Mouse (Mus musculus): ENCODE data around the gene Dph3.

DNA sequence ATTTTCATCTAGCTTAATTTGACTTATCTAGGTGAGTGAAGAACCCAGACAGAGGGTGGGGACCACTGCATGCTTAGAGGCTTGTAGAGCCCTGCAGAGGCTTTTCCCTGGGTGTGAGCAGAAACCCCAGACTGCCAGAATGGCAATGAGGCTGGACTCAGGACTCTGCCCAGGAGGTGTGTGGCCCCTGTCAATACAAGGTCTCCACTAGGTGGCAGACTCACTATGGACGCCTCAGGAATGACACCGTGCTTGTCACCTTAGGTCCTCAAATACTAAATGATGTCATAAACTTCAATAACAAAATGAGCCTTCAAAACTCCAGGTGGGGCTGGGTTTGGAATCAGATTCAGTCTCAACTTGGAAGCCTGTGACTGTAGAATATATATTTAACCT, 36.4 kb upstream of the Dph3 start:
- TF ChIP-seq CTCF (conservative IDR thresholded peaks at IDR 0.05; ENCODE audit: insufficient read depth, insufficient read length, low read depth, low read length) (peak; percentile 80), POLR2A (IDR thresholded peaks at IDR 0.05; ENCODE audit: low read depth, low read length) (no peak)

Data from kidney, adult 2 months (tissue).